Mouse (Mus musculus): ENCODE data around the gene Psme4. TPM values are rescaled to one million over a fixed set of nuclear protein-coding genes. Genes with fewer than 3 reads are reported as not detected.
"Not testable (repeated sequence)": the region's sequence is repeated elsewhere in the genome, so short reads cannot be mapped to it uniquely, and the experiment has no call there.

Psme4 gene
- total and polyA plus RNA-seq, 3 experiments = 39.1 to 213 (median 189) TPM

DNA sequence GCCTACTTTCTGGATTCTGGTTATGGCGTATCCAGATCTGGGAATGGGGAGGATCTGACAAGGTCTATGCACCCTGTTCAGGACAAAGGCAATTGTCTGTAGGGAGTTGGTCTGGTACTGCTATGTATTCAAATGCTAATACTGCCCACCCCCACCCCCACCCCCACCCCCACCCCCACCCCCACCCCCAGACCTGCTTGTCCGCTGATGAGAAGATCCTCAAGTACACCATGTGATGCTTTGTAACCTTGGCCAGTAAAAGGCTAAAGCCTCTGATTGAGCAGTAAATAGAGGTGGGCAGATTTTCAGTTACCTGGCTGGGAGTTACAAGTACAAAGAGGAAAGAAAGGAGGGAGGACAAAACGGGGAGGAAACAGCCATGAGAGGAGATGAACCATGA lies 21.9 kb upstream of the Psme4 start:
- TF ChIP-seq POLR2A (IDR thresholded peaks at IDR 0.05; ENCODE audit: insufficient read depth, low read depth, low read length) = no peak
- TF ChIP-seq CTCF (IDR thresholded peaks at IDR 0.05) = no peak
- TF ChIP-seq EP300 (IDR thresholded peaks at IDR 0.05; ENCODE audit: insufficient read depth, low read depth, low read length) = no peak
- DNase-seq = no peak
- WGBS = 70% methylated on average over 3 of the region's 3 CpGs
- no peak overlapping the region for H3K27ac ChIP-seq
- no peaks in the 10 kb centered on the region for H3K27me3 ChIP-seq (ENCODE audit: control insufficient read depth, insufficient read depth, low read length)
- no peak overlapping the region for H3K4me3 ChIP-seq
- H3K9ac ChIP-seq (ENCODE audit: low read depth, low read length) = no peak overlapping the region
- H3K36me3 ChIP-seq (ENCODE audit: control insufficient read depth, insufficient read depth, low read length) = peaks cover 4% of the 10 kb centered on the region
- no peaks in the 10 kb centered on the region for H3K79me2 ChIP-seq (replicated peaks; ENCODE audit: control insufficient read depth, insufficient read depth, low read length)
- intact Hi-C loops (cut with DNase I) = no loop called here
- no peaks in the 10 kb centered on the region; the same call in 1 of the 2 replicates for H3K4me1 ChIP-seq (ENCODE audit: control insufficient read depth, insufficient read depth, low read length)

DNA sequence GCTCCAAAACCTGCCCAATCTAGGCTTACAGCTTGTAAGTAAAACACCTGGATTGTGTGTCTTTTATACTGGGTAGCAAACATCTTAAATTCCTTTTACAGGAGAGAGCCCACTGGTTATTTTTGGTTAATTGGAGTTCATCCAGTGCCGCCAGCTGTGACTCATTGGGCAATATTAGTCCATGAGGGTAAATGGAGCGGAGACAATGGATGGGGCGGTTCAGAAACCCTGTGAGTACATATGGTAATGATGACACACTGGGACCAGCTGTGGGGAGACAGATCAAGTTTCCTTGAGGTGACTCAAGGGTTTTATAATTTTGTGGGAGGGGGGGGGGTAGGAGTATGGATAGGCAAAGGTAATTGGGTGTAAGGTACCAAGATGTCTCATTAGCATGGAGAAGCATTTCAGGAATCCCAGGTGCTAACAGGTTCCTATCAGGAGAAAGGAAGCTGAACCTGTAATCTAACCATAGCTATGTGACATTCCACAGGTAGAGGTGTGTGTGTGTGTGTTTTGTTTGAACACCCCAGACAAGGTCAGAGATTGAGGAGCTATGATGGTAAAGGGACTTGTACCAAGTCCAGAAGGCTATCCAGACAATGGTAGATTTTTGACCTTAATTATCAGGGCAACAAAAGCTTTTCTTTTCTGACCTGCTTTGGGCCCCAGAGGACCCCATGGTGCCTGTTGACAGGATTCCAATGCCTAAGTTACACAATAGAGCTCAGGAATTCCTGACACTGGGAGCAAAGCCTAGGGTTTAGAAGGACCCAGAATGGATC lies 21.3 kb upstream of the Psme4 start:
- Histone ChIP-seq H3K27ac (no peak overlapping the region), H3K4me1 (ENCODE audit: control insufficient read depth, insufficient read depth, low read length) (no peaks in the 10 kb centered on the region; the same call in 1 of the 2 replicates), H3K9ac (ENCODE audit: low read depth, low read length) (no peak overlapping the region), H3K4me3 (no peak overlapping the region), H3K27me3 (ENCODE audit: control insufficient read depth, insufficient read depth, low read length) (no peaks in the 10 kb centered on the region), H3K79me2 (replicated peaks; ENCODE audit: control insufficient read depth, insufficient read depth, low read length) (no peaks in the 10 kb centered on the region), H3K36me3 (ENCODE audit: control insufficient read depth, insufficient read depth, low read length) (peaks cover 4% of the 10 kb centered on the region)
- intact Hi-C loops (cut with DNase I) = no loop called here
- TF ChIP-seq EP300 (IDR thresholded peaks at IDR 0.05; ENCODE audit: insufficient read depth, low read depth, low read length) (no peak), POLR2A (IDR thresholded peaks at IDR 0.05; ENCODE audit: insufficient read depth, low read depth, low read length) (no peak), CTCF (IDR thresholded peaks at IDR 0.05) (no peak)
- 93% methylated on average over 3 of the region's 3 CpGs for WGBS
- DNase-seq = no peak

GRCm38 (mm10) chr11:30752956-30753355 lies 18.6 kb upstream of the Psme4 start:
- Histone ChIP-seq H3K9ac (ENCODE audit: low read depth, low read length) (no peak overlapping the region), H3K4me1 (ENCODE audit: control insufficient read depth, insufficient read depth, low read length) (no peaks in the 10 kb centered on the region; the same call in 1 of the 2 replicates), H3K79me2 (replicated peaks; ENCODE audit: control insufficient read depth, insufficient read depth, low read length) (no peaks in the 10 kb centered on the region), H3K4me3 (no peak overlapping the region), H3K27ac (peak overlapping the region; percentile 61), H3K36me3 (ENCODE audit: control insufficient read depth, insufficient read depth, low read length) (peaks cover 4% of the 10 kb centered on the region), H3K27me3 (ENCODE audit: control insufficient read depth, insufficient read depth, low read length) (no peaks in the 10 kb centered on the region)
- peak in 1 of 2 experiments; percentile 48 for DNase-seq
- 46% methylated on average over 3 of the region's 3 CpGs for WGBS
- intact Hi-C loops (cut with DNase I) = no loop called here
- TF ChIP-seq POLR2A (IDR thresholded peaks at IDR 0.05; ENCODE audit: insufficient read depth, low read depth, low read length) (no peak), EP300 (IDR thresholded peaks at IDR 0.05; ENCODE audit: insufficient read depth, low read depth, low read length) (0 out of 2 replicates have a peak, but pooled peaks have one; percentile 24)

GRCm38 (mm10) chr11:30754486-30754854 lies 17.1 kb upstream of the Psme4 start:
- peak overlapping the region; percentile 75 for H3K27ac ChIP-seq
- peak overlapping the region; percentile 57 for H3K9ac ChIP-seq (ENCODE audit: low read depth, low read length)
- not testable (repeated sequence) for H3K27me3 ChIP-seq (ENCODE audit: control insufficient read depth, insufficient read depth, low read length); H3K36me3 ChIP-seq (ENCODE audit: control insufficient read depth, insufficient read depth, low read length); H3K79me2 ChIP-seq (replicated peaks; ENCODE audit: control insufficient read depth, insufficient read depth, low read length); DNase-seq; H3K4me1 ChIP-seq (ENCODE audit: control insufficient read depth, insufficient read depth, low read length)
- intact Hi-C loops (cut with DNase I) = loop anchor here (2.0 kb wide), 1 partner anchor 78 kb away; no protein-coding TSS in a partner anchor
- whole genome bisulfite sequencing = 57% methylated on average over 4 of the region's 4 CpGs
- H3K4me3 ChIP-seq = peak overlapping the region; percentile 42

GRCm38 (mm10) chr11:30754855-30755530 lies 16.5 kb upstream of the Psme4 start:
- peak; percentile 56 to 58 for DNase-seq
- no peaks in the 10 kb centered on the region for H3K79me2 ChIP-seq (replicated peaks; ENCODE audit: control insufficient read depth, insufficient read depth, low read length)
- no peaks in the 10 kb centered on the region; the same call in 1 of the 2 replicates for H3K4me1 ChIP-seq (ENCODE audit: control insufficient read depth, insufficient read depth, low read length)
- TF ChIP-seq EP300 (IDR thresholded peaks at IDR 0.05; ENCODE audit: insufficient read depth, low read depth, low read length) (no peak), POLR2A (IDR thresholded peaks at IDR 0.05; ENCODE audit: insufficient read depth, low read depth, low read length) (peak; percentile 9; the same call in 1 of the 2 replicates), CTCF (IDR thresholded peaks at IDR 0.05) (no peak)
- peak overlapping the region; percentile 42 for H3K4me3 ChIP-seq
- peaks cover 4% of the 10 kb centered on the region for H3K36me3 ChIP-seq (ENCODE audit: control insufficient read depth, insufficient read depth, low read length)
- H3K9ac ChIP-seq (ENCODE audit: low read depth, low read length) = peak overlapping the region; percentile 57
- peak overlapping the region; percentile 75 for H3K27ac ChIP-seq
- no peaks in the 10 kb centered on the region for H3K27me3 ChIP-seq (ENCODE audit: control insufficient read depth, insufficient read depth, low read length)
- intact Hi-C loops (cut with DNase I) = loop anchor here (2.0 kb wide), 1 partner anchor 78 kb away; no protein-coding TSS in a partner anchor
- 2% methylated on average over 64 of the region's 66 CpGs for WGBS

- no peak for DNase-seq
- Histone ChIP-seq H3K4me3 (no peak overlapping the region), H3K9ac (ENCODE audit: low read depth, low read length) (no peak overlapping the region), H3K27me3 (ENCODE audit: control insufficient read depth, insufficient read depth, low read length) (no peaks in the 10 kb centered on the region), H3K36me3 (ENCODE audit: control insufficient read depth, insufficient read depth, low read length) (no peaks in the 10 kb centered on the region), H3K79me2 (replicated peaks; ENCODE audit: control insufficient read depth, insufficient read depth, low read length) (no peaks in the 10 kb centered on the region), H3K27ac (no peak overlapping the region), H3K4me1 (ENCODE audit: control insufficient read depth, insufficient read depth, low read length) (no peaks in the 10 kb centered on the region)
- no peak for TF ChIP-seq EP300 (IDR thresholded peaks at IDR 0.05; ENCODE audit: insufficient read depth, low read depth, low read length)
- TF ChIP-seq CTCF (IDR thresholded peaks at IDR 0.05) = no peak
- 81% methylated on average over 7 of the region's 7 CpGs for WGBS
- intact Hi-C loops (cut with DNase I) = no loop called here
Measured at GRCm38 (mm10) chr11:30761381-30761780, 10.1 kb upstream of the Psme4 start.

All from heart, adult 2 months (tissue).